Mouse (Mus musculus): Measurements from ENCODE around the gene Olfr1426. TPM values are rescaled to one million over a fixed set of nuclear protein-coding genes. Genes with fewer than 3 reads are reported as not detected.
"Not testable (repeated sequence)": the region's sequence is repeated elsewhere in the genome, so short reads cannot be mapped to it uniquely, and the experiment has no call there.

Gene Olfr1426
- total RNA-seq (2021): not detected
- long read RNA-seq, experiment 1: 0 reads
- long read RNA-seq, experiment 2: 0 reads

- no peak for DNase-seq
- Histone ChIP-seq H3K27ac (no peak within 1 kb of the TSS), H3K4me3 (no peak within 1 kb of the TSS)
- no peak for TF ChIP-seq CTCF (IDR thresholded peaks at IDR 0.05)
- intact Hi-C loops (cut with DNase I): no loop called here
Measured at GRCm38 (mm10) chr19:12091913-12092312, at the start of gene Olfr1426. Olfr1426 (minus strand) TSS chr19:12092013.

- DNase-seq: no peak
- peak; percentile 58 for TF ChIP-seq CTCF (IDR thresholded peaks at IDR 0.05)
- Histone ChIP-seq H3K4me3 (no peak overlapping the region), H3K27ac (no peak overlapping the region)
- intact Hi-C loops (cut with DNase I): no loop called here
Measured at GRCm38 (mm10) chr19:12134289-12134688, 42.5 kb upstream of the Olfr1426 start.

- no peak within 1 kb of the TSS for H3K27ac ChIP-seq
- no peak for DNase-seq
- H3K4me3 ChIP-seq: no peak within 1 kb of the TSS
- TF ChIP-seq CTCF (IDR thresholded peaks at IDR 0.05): no peak
- intact Hi-C loops (cut with DNase I): no loop called here
Measured at GRCm38 (mm10) chr19:12123103-12123502, 31.3 kb upstream of the Olfr1426 start, which contains the start of gene Olfr76. Olfr76 (minus strand) TSS chr19:12123203.

GRCm38 (mm10) chr19:12116464-12116863 lies 24.7 kb upstream of the Olfr1426 start:
- H3K4me3 ChIP-seq: no peak overlapping the region
- no peak overlapping the region for H3K27ac ChIP-seq
- DNase-seq: no peak
- intact Hi-C loops (cut with DNase I): no loop called here
- TF ChIP-seq CTCF (IDR thresholded peaks at IDR 0.05): no peak

- no peak within 1 kb of the TSS for H3K27ac ChIP-seq
- DNase-seq: no peak
- no peak for TF ChIP-seq CTCF (IDR thresholded peaks at IDR 0.05)
- H3K4me3 ChIP-seq: no peak within 1 kb of the TSS
- intact Hi-C loops (cut with DNase I): no loop called here
Measured at GRCm38 (mm10) chr19:12115797-12116196, 24.0 kb upstream of the Olfr1426 start, which contains the start of gene Olfr1428. Olfr1428 (minus strand) TSS chr19:12115897.

- Histone ChIP-seq H3K4me3 (no peak overlapping the region), H3K27ac (no peak overlapping the region)
- TF ChIP-seq CTCF (IDR thresholded peaks at IDR 0.05): no peak
- intact Hi-C loops (cut with DNase I): no loop called here
- DNase-seq: no peak
Measured at GRCm38 (mm10) chr19:12113807-12114206, 22.0 kb upstream of the Olfr1426 start.

- Histone ChIP-seq H3K27ac (no peak overlapping the region), H3K4me3 (no peak overlapping the region)
- no peak for DNase-seq
- intact Hi-C loops (cut with DNase I): no loop called here
- TF ChIP-seq CTCF (IDR thresholded peaks at IDR 0.05): no peak
Measured at GRCm38 (mm10) chr19:12104541-12104940, 12.7 kb upstream of the Olfr1426 start.

- TF ChIP-seq CTCF (IDR thresholded peaks at IDR 0.05): no peak
- intact Hi-C loops (cut with DNase I): no loop called here
- H3K27ac ChIP-seq: no peak within 1 kb of the TSS
- no peak for DNase-seq
- no peak within 1 kb of the TSS for H3K4me3 ChIP-seq
Measured at GRCm38 (mm10) chr19:12103234-12103633, 11.4 kb upstream of the Olfr1426 start, which contains the start of gene Olfr1427. Olfr1427 (minus strand) TSS chr19:12103334.

GRCm38 (mm10) chr19:12077631-12078030 lies 14.2 kb downstream of the Olfr1426 start, which contains the start of gene Olfr1425:
Olfr1425 (minus strand) TSS chr19:12077731.
- DNase-seq; intact Hi-C loops (cut with DNase I); H3K4me3 ChIP-seq; H3K27ac ChIP-seq: not testable (repeated sequence)

- not testable (repeated sequence) for H3K4me3 ChIP-seq, DNase-seq
Measured at GRCm38 (mm10) chr19:12069546-12069945, 22.3 kb downstream of the Olfr1426 start.

GRCm38 (mm10) chr19:12067806-12068205 lies 24.0 kb downstream of the Olfr1426 start:
- H3K4me3 ChIP-seq; DNase-seq; intact Hi-C loops (cut with DNase I); H3K27ac ChIP-seq: not testable (repeated sequence)

More at GRCm38 (mm10) chr19:12069546-12069945, 22.3 kb downstream of the Olfr1426 start:
- intact Hi-C loops (cut with DNase I); H3K27ac ChIP-seq: not testable (repeated sequence)

GRCm38 (mm10) chr19:12062582-12062981 lies 29.2 kb downstream of the Olfr1426 start, which contains the start of gene Olfr1424:
Olfr1424 (minus strand) TSS chr19:12062682.
- H3K4me3 ChIP-seq; H3K27ac ChIP-seq; intact Hi-C loops (cut with DNase I): not testable (repeated sequence)

GRCm38 (mm10) chr19:12043163-12043562 lies 48.6 kb downstream of the Olfr1426 start:
- Histone ChIP-seq H3K27ac (no peak overlapping the region), H3K4me3 (no peak overlapping the region)
- no peak for TF ChIP-seq CTCF (IDR thresholded peaks at IDR 0.05)
- no peak for DNase-seq
- intact Hi-C loops (cut with DNase I): no loop called here

More at GRCm38 (mm10) chr19:12062582-12062981, 29.2 kb downstream of the Olfr1426 start, which contains the start of gene Olfr1424:
- DNase-seq: not testable (repeated sequence)

GRCm38 (mm10) chr19:12041217-12041616 lies 50.6 kb downstream of the Olfr1426 start, which contains the start of gene Olfr1423:
Olfr1423 (minus strand) TSS chr19:12041317.
- DNase-seq: no peak
- intact Hi-C loops (cut with DNase I): no loop called here
- no peak within 1 kb of the TSS for H3K4me3 ChIP-seq
- TF ChIP-seq CTCF (IDR thresholded peaks at IDR 0.05): no peak
- no peak within 1 kb of the TSS for H3K27ac ChIP-seq
